Mouse (Mus musculus) MEL (cell line): ENCODE measurements at regions not wholly inside any gene's neighbourhood (a gene's known extent, or its start where the extent isn't known, plus 50 kb on each side); places are given as distances from the start of the nearest gene placed in this dataset.

Experiments used
- DNase-seq: peaks from one replicate; pipeline ENCODE4 v3.0.0; 2011; ENCODE audit warnings: low read depth, low spot score
- H3K27ac ChIP-seq: 2 replicates; pipeline ENCODE4 v1.5.1; 2012; ENCODE audit warnings: low read depth, mild to moderate bottlenecking, control low read depth, low read length, moderate library complexity; ENCODE audit not compliant: control insufficient read depth
- H3K27me3 ChIP-seq, 2 experiments: fragments of 150-350 bp in 1 of 2; sonication (generic) in 1 of 2; 2 replicates each; pipeline ENCODE4 v1.6.1; 2012; ENCODE audit warnings: low read length in 2 of 2, mild to moderate bottlenecking in 2 of 2, improper control_type of control experiment in 1 of 2, moderate library complexity in 1 of 2; ENCODE audit not compliant: insufficient read depth in 2 of 2, control insufficient read depth in 1 of 2
- H3K36me3 ChIP-seq, 2 experiments: 2 replicates each; pipeline ENCODE4 v1.6.1; 2012 to 2014; ENCODE audit warnings: low read length in 2 of 2, improper control_type of control experiment in 1 of 2, inconsistent platforms in 1 of 2, mild to moderate bottlenecking in 1 of 2; ENCODE audit not compliant: insufficient read depth in 2 of 2, control insufficient read depth in 1 of 2
- H3K4me1 ChIP-seq, 2 experiments: fragments of 150-350 bp in 1 of 2; sonication (generic) in 1 of 2; 2 replicates each; pipeline ENCODE4 v1.6.1; 2012; ENCODE audit warnings: low read length in 2 of 2, improper control_type of control experiment in 1 of 2, mild to moderate bottlenecking in 1 of 2; ENCODE audit not compliant: insufficient read depth in 2 of 2, control insufficient read depth in 1 of 2
- H3K4me3 ChIP-seq, 2 experiments: fragments of 150-350 bp in 1 of 2; sonication (generic) in 1 of 2; 2 replicates each; pipeline ENCODE4 v1.5.1; 2012; ENCODE audit warnings: low read depth in 2 of 2, low read length in 2 of 2, mild to moderate bottlenecking in 2 of 2, moderate library complexity in 2 of 2, control low read depth in 1 of 2, improper control_type of control experiment in 1 of 2; ENCODE audit not compliant: control insufficient read depth in 1 of 2, insufficient read depth in 1 of 2
- H3K79me2 ChIP-seq: 2 replicates; pipeline ENCODE4 v1.6.1; 2012; ENCODE audit warnings: mild to moderate bottlenecking, low read length, moderate library complexity; ENCODE audit not compliant: control insufficient read depth, poor library complexity, insufficient read depth
- H3K9ac ChIP-seq: 2 replicates; pipeline ENCODE4 v1.6.1; 2012; ENCODE audit warnings: low read depth, mild to moderate bottlenecking, control low read depth, low read length, moderate library complexity; ENCODE audit not compliant: control insufficient read depth, poor library complexity, severe bottlenecking
- H3K9me3 ChIP-seq: fragments of 150-350 bp; sonication (generic); replicated peaks from 2 replicates; pipeline ENCODE4 v1.6.1; 2012; ENCODE audit warnings: mild to moderate bottlenecking, low read length, improper control_type of control experiment, moderate library complexity; ENCODE audit not compliant: insufficient read depth
- BHLHE40 ChIP-seq: IDR thresholded peaks from 2 replicates; pipeline ENCODE4 v1.6.1; 2012; ENCODE audit warnings: low read depth, mild to moderate bottlenecking, inconsistent platforms, low read length, improper control_type of control experiment, borderline replicate concordance
- CTCF ChIP-seq, 3 experiments: IDR thresholded peaks in 2 of 3; conservative IDR thresholded peaks in 1 of 3; 2 replicates each; pipeline ENCODE4 v1.5.1; 2011 to 2012; ENCODE audit warnings: low read length in 3 of 3, low read depth in 2 of 3, mild to moderate bottlenecking in 2 of 3, improper control_type of control experiment in 1 of 3, inconsistent platforms in 1 of 3, mixed read lengths in 1 of 3, moderate library complexity in 1 of 3; ENCODE audit not compliant: control insufficient read depth in 1 of 3, insufficient read depth in 1 of 3, poor library complexity in 1 of 3, severe bottlenecking in 1 of 3
- E2F4 ChIP-seq: IDR thresholded peaks from 2 replicates; pipeline ENCODE4 v1.6.1; 2011; ENCODE audit warnings: low read depth, low read length, improper control_type of control experiment, borderline replicate concordance
- ELF1 ChIP-seq: IDR thresholded peaks from 2 replicates; pipeline ENCODE4 v1.6.1; 2014; ENCODE audit warnings: low read depth, mild to moderate bottlenecking, inconsistent platforms, low read length, improper control_type of control experiment, moderate library complexity
- EP300 ChIP-seq, 2 experiments: IDR thresholded peaks; 2 replicates each; pipeline ENCODE4 v1.6.1; 2011; ENCODE audit warnings: improper control_type of control experiment in 2 of 2, low read length in 2 of 2, low read depth in 1 of 2, mild to moderate bottlenecking in 1 of 2
- ETS1 ChIP-seq: IDR thresholded peaks from 2 replicates; pipeline ENCODE4 v1.6.1; 2012; ENCODE audit warnings: low read depth, mild to moderate bottlenecking, inconsistent platforms, low read length, improper control_type of control experiment, moderate library complexity
- GATA1 ChIP-seq: IDR thresholded peaks from 2 replicates; pipeline ENCODE4 v1.6.1; 2011; ENCODE audit warnings: low read depth, low read length, improper control_type of control experiment
- JUND ChIP-seq: IDR thresholded peaks from 2 replicates; pipeline ENCODE4 v1.6.1; 2011; ENCODE audit warnings: low read depth, mild to moderate bottlenecking, improper control_type of control experiment, low read length
- MAFK ChIP-seq: IDR thresholded peaks from 2 replicates; pipeline ENCODE4 v1.6.1; 2011; ENCODE audit warnings: low read depth, mild to moderate bottlenecking, low read length, improper control_type of control experiment, borderline replicate concordance
- MAZ ChIP-seq: IDR thresholded peaks from 2 replicates; pipeline ENCODE4 v1.6.1; 2012; ENCODE audit warnings: low read depth, mild to moderate bottlenecking, inconsistent platforms, low read length, improper control_type of control experiment
- MEF2A ChIP-seq: IDR thresholded peaks from 2 replicates; pipeline ENCODE4 v1.6.1; 2014; ENCODE audit warnings: low read depth, mild to moderate bottlenecking, inconsistent platforms, low read length, improper control_type of control experiment; ENCODE audit not compliant: poor library complexity, insufficient replicate concordance, severe bottlenecking; ENCODE audit errors: extremely low read depth
- MXI1 ChIP-seq: IDR thresholded peaks from 2 replicates; pipeline ENCODE4 v1.6.1; 2011; ENCODE audit warnings: mild to moderate bottlenecking, low read depth, low read length, improper control_type of control experiment
- MYB ChIP-seq: IDR thresholded peaks from 2 replicates; pipeline ENCODE4 v1.6.1; 2011; ENCODE audit warnings: mild to moderate bottlenecking, low read depth, low read length, improper control_type of control experiment
- MYC ChIP-seq: IDR thresholded peaks from 2 replicates; pipeline ENCODE4 v1.6.1; 2011; ENCODE audit warnings: low read depth, mild to moderate bottlenecking, low read length, improper control_type of control experiment, moderate library complexity
- NELFE ChIP-seq: IDR thresholded peaks from 2 replicates; pipeline ENCODE4 v1.6.1; 2011; ENCODE audit warnings: low read depth, low read length, improper control_type of control experiment
- NRF1 ChIP-seq: IDR thresholded peaks from 2 replicates; pipeline ENCODE4 v1.6.1; 2014; ENCODE audit warnings: low read depth, mild to moderate bottlenecking, inconsistent platforms, low read length, improper control_type of control experiment, moderate library complexity; ENCODE audit not compliant: poor library complexity, insufficient read depth, severe bottlenecking
- POLR2AphosphoS2 ChIP-seq: IDR thresholded peaks from 2 replicates; pipeline ENCODE4 v1.6.1; 2011; ENCODE audit warnings: low read length, improper control_type of control experiment
- RAD21 ChIP-seq: IDR thresholded peaks from 2 replicates; pipeline ENCODE4 v1.6.1; 2011; ENCODE audit warnings: mild to moderate bottlenecking, low read depth, low read length, improper control_type of control experiment
- RCOR1 ChIP-seq: IDR thresholded peaks from 2 replicates; pipeline ENCODE4 v1.6.1; 2012; ENCODE audit warnings: low read depth, mild to moderate bottlenecking, inconsistent platforms, low read length, improper control_type of control experiment
- SIN3A ChIP-seq: IDR thresholded peaks from 2 replicates; pipeline ENCODE4 v1.6.1; 2012; ENCODE audit warnings: low read length, improper control_type of control experiment, inconsistent platforms
- SMC3 ChIP-seq: IDR thresholded peaks from 2 replicates; pipeline ENCODE4 v1.6.1; 2011; ENCODE audit warnings: low read depth, low read length, improper control_type of control experiment
- TAL1 ChIP-seq: IDR thresholded peaks from 2 replicates; pipeline ENCODE4 v1.6.1; 2012; ENCODE audit warnings: mild to moderate bottlenecking, inconsistent platforms, low read length, moderate library complexity, mixed read lengths
- TBP ChIP-seq: IDR thresholded peaks from 2 replicates; pipeline ENCODE4 v1.8.0; 2011; ENCODE audit warnings: low read depth, low read length, improper control_type of control experiment
- TCF12 ChIP-seq: IDR thresholded peaks from 2 replicates; pipeline ENCODE4 v1.6.1; 2014; ENCODE audit warnings: low read depth, mild to moderate bottlenecking, inconsistent platforms, low read length, improper control_type of control experiment, moderate library complexity
- UBTF ChIP-seq: IDR thresholded peaks from 2 replicates; pipeline ENCODE4 v1.6.1; 2012; ENCODE audit warnings: low read depth, mild to moderate bottlenecking, inconsistent platforms, low read length, improper control_type of control experiment, moderate library complexity, borderline replicate concordance; ENCODE audit not compliant: insufficient read depth
- USF2 ChIP-seq, 2 experiments: IDR thresholded peaks; 2 replicates each; pipeline ENCODE4 v1.6.1; 2011 to 2012; ENCODE audit warnings: improper control_type of control experiment in 2 of 2, low read length in 2 of 2, borderline replicate concordance in 1 of 2, inconsistent platforms in 1 of 2, low read depth in 1 of 2, mild to moderate bottlenecking in 1 of 2; ENCODE audit not compliant: insufficient read depth in 1 of 2
- ZC3H11A ChIP-seq: IDR thresholded peaks from 2 replicates; pipeline ENCODE4 v1.6.1; 2012; ENCODE audit warnings: low read depth, mild to moderate bottlenecking, inconsistent platforms, low read length, improper control_type of control experiment
- ZKSCAN1 ChIP-seq: IDR thresholded peaks from 2 replicates; pipeline ENCODE4 v1.6.1; 2012; ENCODE audit warnings: low read depth, mild to moderate bottlenecking, inconsistent platforms, low read length, improper control_type of control experiment, moderate library complexity
- ZMIZ1 ChIP-seq: IDR thresholded peaks from 2 replicates; pipeline ENCODE4 v1.6.1; 2012; ENCODE audit warnings: low read depth, mild to moderate bottlenecking, inconsistent platforms, low read length, improper control_type of control experiment, moderate library complexity
- ZNF384 ChIP-seq: IDR thresholded peaks from 2 replicates; pipeline ENCODE4 v1.6.1; 2012; ENCODE audit warnings: low read depth, mild to moderate bottlenecking, inconsistent platforms, low read length, improper control_type of control experiment

DNA sequence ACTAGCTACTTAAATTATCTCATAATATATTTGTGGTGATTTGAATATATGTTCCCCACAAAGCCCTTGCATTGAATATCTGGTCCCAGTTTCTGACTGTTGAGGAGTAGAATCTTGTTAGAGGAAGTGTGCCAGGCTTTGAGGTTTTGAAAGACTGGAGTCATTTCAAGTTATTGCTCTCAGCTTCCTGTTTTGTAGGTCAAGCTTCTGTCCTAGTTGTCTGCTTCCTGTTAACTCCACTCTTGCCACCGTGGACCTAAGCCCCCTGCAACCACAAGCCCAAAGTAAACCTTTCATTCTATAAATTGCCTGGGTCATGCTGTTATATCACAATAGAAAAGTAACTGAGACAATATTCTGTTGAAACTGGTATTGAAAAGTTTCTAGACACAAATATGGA lies 1232.3 kb upstream of the Lrrc6 start:
- Histone ChIP-seq H3K27ac (no peak overlapping the region), H3K9ac (no peak overlapping the region), H3K9me3 (no peaks in the 10 kb centered on the region), H3K4me1 (no peaks in the 10 kb centered on the region), H3K27me3 (no peaks in the 10 kb centered on the region), H3K79me2 (no peaks in the 10 kb centered on the region), H3K36me3 (no peaks in the 10 kb centered on the region), H3K4me3 (no peak overlapping the region)
- TF ChIP-seq MYB, result no peak
- TF ChIP-seq MXI1, result no peak
- TF ChIP-seq NELFE, result no peak
- TF ChIP-seq GATA1, result no peak
- TF ChIP-seq TCF12, result no peak
- no peak for TF ChIP-seq ZC3H11A
- no peak for TF ChIP-seq ELF1
- TF ChIP-seq RCOR1, result no peak
- no peak for TF ChIP-seq USF2 (IDR thresholded peaks at IDR 0.05; ENCODE audit: borderline replicate concordance in 1 of 2, insufficient read depth in 1 of 2, low read depth in 1 of 2, low read length in 2 of 2)
- no peak for TF ChIP-seq SMC3
- no peak for TF ChIP-seq SIN3A
- no peak for TF ChIP-seq EP300 (IDR thresholded peaks at IDR 0.05; ENCODE audit: low read depth in 1 of 2, low read length in 2 of 2)
- no peak for TF ChIP-seq MEF2A
- no peak for TF ChIP-seq ZMIZ1
- no peak for TF ChIP-seq BHLHE40
- TF ChIP-seq MAZ, result no peak
- DNase-seq, result peak; percentile 6

DNA sequence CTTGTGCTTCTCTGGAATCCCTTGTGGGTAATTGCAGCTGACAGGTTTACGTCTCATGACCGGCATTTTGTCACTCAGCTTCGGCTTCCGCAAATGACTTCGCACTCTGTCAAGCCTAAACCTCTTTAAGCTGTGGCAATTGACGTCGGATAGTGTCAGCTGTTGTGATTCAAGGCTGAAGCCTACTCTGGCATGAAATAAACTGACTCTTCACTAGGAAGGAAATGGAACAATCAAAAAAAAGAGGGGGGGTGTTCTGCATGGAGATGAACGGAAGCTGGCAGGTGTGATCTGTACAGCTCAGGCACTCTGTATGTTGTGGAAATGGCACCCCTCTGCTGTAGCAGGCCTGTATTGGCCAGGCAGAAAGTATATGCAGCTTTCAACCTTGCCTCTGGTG lies 1228.8 kb upstream of the Lrrc6 start:
- TF ChIP-seq E2F4 (no peak), NELFE (no peak), ZKSCAN1 (no peak), POLR2AphosphoS2 (no peak), ELF1 (no peak), CTCF (IDR thresholded peaks at IDR 0.05 in 2 of 3, conservative IDR thresholded peaks at IDR 0.05 in 1 of 3; ENCODE audit: control insufficient read depth in 1 of 3, insufficient read depth in 1 of 3, low read depth in 2 of 3, low read length in 3 of 3, poor library complexity in 1 of 3, severe bottlenecking in 1 of 3) (no peak), TAL1 (no peak), RAD21 (no peak), MXI1 (no peak), UBTF (no peak), ZNF384 (no peak), TBP (no peak), MAFK (no peak), NRF1 (no peak), MYC (no peak), ZMIZ1 (no peak), JUND (no peak), ETS1 (no peak), ZC3H11A (no peak), MAZ (no peak)
- TF ChIP-seq, all 39 proteins: peak for 0
- no peak overlapping the region for H3K27ac ChIP-seq
- H3K4me1 ChIP-seq, result no peaks in the 10 kb centered on the region
- H3K27me3 ChIP-seq, result no peaks in the 10 kb centered on the region
- H3K9ac ChIP-seq, result no peak overlapping the region
- H3K79me2 ChIP-seq, result no peaks in the 10 kb centered on the region
- DNase-seq, result no peak
- H3K9me3 ChIP-seq, result no peaks in the 10 kb centered on the region
- no peak overlapping the region for H3K4me3 ChIP-seq
- no peaks in the 10 kb centered on the region for H3K36me3 ChIP-seq
